Mouse (Mus musculus) C2C12 (cell line): Measurements from ENCODE around the gene Fam186b.

ENCODE experiments used
- CTCF ChIP-seq: IDR thresholded peaks from one replicate; pipeline ENCODE4 v1.5.1; 2011; ENCODE audit not compliant: control insufficient read depth, insufficient read depth, insufficient read length
- MYOD1 ChIP-seq: IDR thresholded peaks from one replicate; pipeline ENCODE4 v1.6.1; 2011; ENCODE audit warnings: low read depth; ENCODE audit not compliant: control insufficient read depth, insufficient read length
- MYOG ChIP-seq: IDR thresholded peaks from one replicate; pipeline ENCODE4 v1.6.1; 2011; ENCODE audit not compliant: control insufficient read depth, insufficient read length; ENCODE audit errors: extremely low read depth

GRCm38 (mm10) chr15:99318861-99319410, 23.2 kb upstream of the Fam186b start:
- TF ChIP-seq MYOG (no peak), CTCF (no peak), MYOD1 (no peak)
